Mouse (Mus musculus): ENCODE measurements around the gene Jak1. TPM values are rescaled to one million over a fixed set of nuclear protein-coding genes. Genes with fewer than 3 reads are reported as not detected.
A peak's percentile ranks its signal among the peaks of the same experiment; 100 is the strongest.

The Jak1 gene
- polyA plus RNA-seq, 1 experiment from 2014 or later: 135 TPM

- Histone ChIP-seq H3K36me3 (ENCODE audit: control insufficient read depth, insufficient read depth, low read length) (no peaks in the 10 kb centered on the region), H3K4me3 (ENCODE audit: low read depth, low read length) (peak overlapping the region; percentile 87), H3K4me2 (replicated peaks; ENCODE audit: low read depth, low read length) (peak overlapping the region; percentile 71), H3K27me3 (ENCODE audit: control insufficient read depth, insufficient read depth, low read length) (no peaks in the 10 kb centered on the region), H3K27ac (ENCODE audit: low read length) (peak overlapping the region; percentile 91), H3K9me3 (ENCODE audit: control insufficient read depth, low read depth, low read length) (no peaks in the 10 kb centered on the region), H3K9ac (replicated peaks; ENCODE audit: low read depth, low read length) (peak overlapping the region; percentile 94), H3K4me1 (ENCODE audit: control insufficient read depth, insufficient read depth, low read length) (peaks cover 9% of the 10 kb centered on the region; the same call in 1 of the 2 replicates)
- no peak for ATAC-seq (ENCODE audit: insufficient number of reproducible peaks, insufficient read depth, low FRiP score, low read depth)
- 7% methylated on average over 26 of the region's 26 CpGs for WGBS
Observed at GRCm38 (mm10) chr4:101263968-101264740, 928 bp downstream of the Jak1 start.

- H3K9ac ChIP-seq (replicated peaks; ENCODE audit: low read depth, low read length): no peak overlapping the region
- H3K9me3 ChIP-seq (ENCODE audit: control insufficient read depth, low read depth, low read length): no peaks in the 10 kb centered on the region
- no peak for ATAC-seq (ENCODE audit: insufficient number of reproducible peaks, insufficient read depth, low FRiP score, low read depth)
- peaks cover 15% of the 10 kb centered on the region; the same call in 1 of the 2 replicates for H3K4me1 ChIP-seq (ENCODE audit: control insufficient read depth, insufficient read depth, low read length)
- no peaks in the 10 kb centered on the region for H3K36me3 ChIP-seq (ENCODE audit: control insufficient read depth, insufficient read depth, low read length)
- H3K27me3 ChIP-seq (ENCODE audit: control insufficient read depth, insufficient read depth, low read length): no peaks in the 10 kb centered on the region
- no peak overlapping the region for H3K27ac ChIP-seq (ENCODE audit: low read length)
- no peak overlapping the region for H3K4me2 ChIP-seq (replicated peaks; ENCODE audit: low read depth, low read length)
- H3K4me3 ChIP-seq (ENCODE audit: low read depth, low read length): no peak overlapping the region
- 75% methylated on average over 5 of the region's 5 CpGs for WGBS
Observed at GRCm38 (mm10) chr4:101261596-101261995, 3.5 kb downstream of the Jak1 start.

- no peak for ATAC-seq (ENCODE audit: insufficient number of reproducible peaks, insufficient read depth, low FRiP score, low read depth)
- Histone ChIP-seq H3K9me3 (ENCODE audit: control insufficient read depth, low read depth, low read length) (no peaks in the 10 kb centered on the region), H3K36me3 (ENCODE audit: control insufficient read depth, insufficient read depth, low read length) (no peaks in the 10 kb centered on the region), H3K27ac (ENCODE audit: low read length) (no peak overlapping the region), H3K4me2 (replicated peaks; ENCODE audit: low read depth, low read length) (no peak overlapping the region), H3K27me3 (ENCODE audit: control insufficient read depth, insufficient read depth, low read length) (no peaks in the 10 kb centered on the region), H3K4me1 (ENCODE audit: control insufficient read depth, insufficient read depth, low read length) (peaks cover 15% of the 10 kb centered on the region; the same call in 1 of the 2 replicates), H3K4me3 (ENCODE audit: low read depth, low read length) (no peak overlapping the region), H3K9ac (replicated peaks; ENCODE audit: low read depth, low read length) (no peak overlapping the region)
- 84% methylated on average over 8 of the region's 8 CpGs for WGBS
Observed at GRCm38 (mm10) chr4:101260744-101261291, 4.3 kb downstream of the Jak1 start.

- WGBS: 78% methylated on average over 3 of the region's 3 CpGs
Observed at GRCm38 (mm10) chr4:101256526-101257210, 8.4 kb downstream of the Jak1 start.

GRCm38 (mm10) chr4:101254606-101255349, 10.3 kb downstream of the Jak1 start:
- H3K27ac ChIP-seq (ENCODE audit: low read length): 0 out of 2 replicates have a peak overlapping the region, but pooled peaks have one; percentile 39
- no peaks in the 10 kb centered on the region for H3K27me3 ChIP-seq (ENCODE audit: control insufficient read depth, insufficient read depth, low read length)
- H3K36me3 ChIP-seq (ENCODE audit: control insufficient read depth, insufficient read depth, low read length): no peaks in the 10 kb centered on the region
- H3K4me2 ChIP-seq (replicated peaks; ENCODE audit: low read depth, low read length): no peak overlapping the region
- H3K9ac ChIP-seq (replicated peaks; ENCODE audit: low read depth, low read length): no peak overlapping the region
- H3K4me1 ChIP-seq (ENCODE audit: control insufficient read depth, insufficient read depth, low read length): peaks cover 20% of the 10 kb centered on the region
- H3K4me3 ChIP-seq (ENCODE audit: low read depth, low read length): no peak overlapping the region
- no peaks in the 10 kb centered on the region for H3K9me3 ChIP-seq (ENCODE audit: control insufficient read depth, low read depth, low read length)
- WGBS: 58% methylated on average over 8 of the region's 8 CpGs
- ATAC-seq (ENCODE audit: insufficient number of reproducible peaks, insufficient read depth, low FRiP score, low read depth): no peak

More at GRCm38 (mm10) chr4:101256526-101257210, 8.4 kb downstream of the Jak1 start:
- Histone ChIP-seq H3K9me3 (ENCODE audit: control insufficient read depth, low read depth, low read length) (no peaks in the 10 kb centered on the region), H3K4me1 (ENCODE audit: control insufficient read depth, insufficient read depth, low read length) (peaks cover 22% of the 10 kb centered on the region), H3K27me3 (ENCODE audit: control insufficient read depth, insufficient read depth, low read length) (no peaks in the 10 kb centered on the region), H3K27ac (ENCODE audit: low read length) (no peak overlapping the region), H3K4me3 (ENCODE audit: low read depth, low read length) (no peak overlapping the region), H3K36me3 (ENCODE audit: control insufficient read depth, insufficient read depth, low read length) (no peaks in the 10 kb centered on the region), H3K9ac (replicated peaks; ENCODE audit: low read depth, low read length) (no peak overlapping the region), H3K4me2 (replicated peaks; ENCODE audit: low read depth, low read length) (no peak overlapping the region)
- no peak for ATAC-seq (ENCODE audit: insufficient number of reproducible peaks, insufficient read depth, low FRiP score, low read depth)

- no peak overlapping the region for H3K4me3 ChIP-seq (ENCODE audit: low read depth, low read length)
- H3K4me1 ChIP-seq (ENCODE audit: control insufficient read depth, insufficient read depth, low read length): peaks cover 19% of the 10 kb centered on the region
- WGBS: 85% methylated on average over 7 of the region's 7 CpGs
- H3K27ac ChIP-seq (ENCODE audit: low read length): 0 out of 2 replicates have a peak overlapping the region, but pooled peaks have one; percentile 39
- no peaks in the 10 kb centered on the region for H3K9me3 ChIP-seq (ENCODE audit: control insufficient read depth, low read depth, low read length)
- no peak overlapping the region for H3K9ac ChIP-seq (replicated peaks; ENCODE audit: low read depth, low read length)
- H3K27me3 ChIP-seq (ENCODE audit: control insufficient read depth, insufficient read depth, low read length): no peaks in the 10 kb centered on the region
- H3K4me2 ChIP-seq (replicated peaks; ENCODE audit: low read depth, low read length): no peak overlapping the region
- no peak for ATAC-seq (ENCODE audit: insufficient number of reproducible peaks, insufficient read depth, low FRiP score, low read depth)
- no peaks in the 10 kb centered on the region for H3K36me3 ChIP-seq (ENCODE audit: control insufficient read depth, insufficient read depth, low read length)
Observed at GRCm38 (mm10) chr4:101254015-101254414, 11.1 kb downstream of the Jak1 start.

- 56% methylated on average over 13 of the region's 13 CpGs for WGBS
- Histone ChIP-seq H3K36me3 (ENCODE audit: control insufficient read depth, insufficient read depth, low read length) (no peaks in the 10 kb centered on the region), H3K27me3 (ENCODE audit: control insufficient read depth, insufficient read depth, low read length) (no peaks in the 10 kb centered on the region), H3K4me1 (ENCODE audit: control insufficient read depth, insufficient read depth, low read length) (peaks cover 16% of the 10 kb centered on the region), H3K4me3 (ENCODE audit: low read depth, low read length) (no peak overlapping the region), H3K9me3 (ENCODE audit: control insufficient read depth, low read depth, low read length) (no peaks in the 10 kb centered on the region), H3K27ac (ENCODE audit: low read length) (no peak overlapping the region), H3K4me2 (replicated peaks; ENCODE audit: low read depth, low read length) (no peak overlapping the region), H3K9ac (replicated peaks; ENCODE audit: low read depth, low read length) (no peak overlapping the region)
- no peak for ATAC-seq (ENCODE audit: insufficient number of reproducible peaks, insufficient read depth, low FRiP score, low read depth)
Observed at GRCm38 (mm10) chr4:101252781-101253622, 12.1 kb downstream of the Jak1 start.
